Mouse (Mus musculus): ENCODE data around the gene Nrxn2.

GRCm38 (mm10) chr19:6536696-6537095 is 118.2 kb downstream of the Nrxn2 start:
- TF ChIP-seq POLR2A (IDR thresholded peaks at IDR 0.05; ENCODE audit: low read depth, low read length) (no peak), CTCF (conservative IDR thresholded peaks at IDR 0.05; ENCODE audit: insufficient read depth, insufficient read length, low read depth, low read length) (no peak)
